Mouse (Mus musculus) MEL (cell line): Measurements from ENCODE around the gene Zfp300. TPM values are rescaled to one million over a fixed set of nuclear protein-coding genes. Genes with fewer than 3 reads are reported as not detected.

Experiments
- DNase-seq: peaks from one replicate; pipeline ENCODE4 v3.0.0; 2011; ENCODE audit warnings: low read depth, low spot score
- H3K27ac ChIP-seq: 2 replicates; pipeline ENCODE4 v1.5.1; 2012; ENCODE audit warnings: low read depth, mild to moderate bottlenecking, control low read depth, low read length, moderate library complexity; ENCODE audit not compliant: control insufficient read depth
- H3K27me3 ChIP-seq, 2 experiments: fragments of 150-350 bp in 1 of 2; sonication (generic) in 1 of 2; 2 replicates each; pipeline ENCODE4 v1.6.1; 2012; ENCODE audit warnings: low read length in 2 of 2, mild to moderate bottlenecking in 2 of 2, improper control_type of control experiment in 1 of 2, moderate library complexity in 1 of 2; ENCODE audit not compliant: insufficient read depth in 2 of 2, control insufficient read depth in 1 of 2
- H3K36me3 ChIP-seq, 2 experiments: 2 replicates each; pipeline ENCODE4 v1.6.1; 2012 to 2014; ENCODE audit warnings: low read length in 2 of 2, improper control_type of control experiment in 1 of 2, inconsistent platforms in 1 of 2, mild to moderate bottlenecking in 1 of 2; ENCODE audit not compliant: insufficient read depth in 2 of 2, control insufficient read depth in 1 of 2
- H3K4me1 ChIP-seq, 2 experiments: fragments of 150-350 bp in 1 of 2; sonication (generic) in 1 of 2; 2 replicates each; pipeline ENCODE4 v1.6.1; 2012; ENCODE audit warnings: low read length in 2 of 2, improper control_type of control experiment in 1 of 2, mild to moderate bottlenecking in 1 of 2; ENCODE audit not compliant: insufficient read depth in 2 of 2, control insufficient read depth in 1 of 2
- H3K4me3 ChIP-seq, 2 experiments: fragments of 150-350 bp in 1 of 2; sonication (generic) in 1 of 2; 2 replicates each; pipeline ENCODE4 v1.5.1; 2012; ENCODE audit warnings: low read depth in 2 of 2, low read length in 2 of 2, mild to moderate bottlenecking in 2 of 2, moderate library complexity in 2 of 2, control low read depth in 1 of 2, improper control_type of control experiment in 1 of 2; ENCODE audit not compliant: control insufficient read depth in 1 of 2, insufficient read depth in 1 of 2
- H3K79me2 ChIP-seq: 2 replicates; pipeline ENCODE4 v1.6.1; 2012; ENCODE audit warnings: mild to moderate bottlenecking, low read length, moderate library complexity; ENCODE audit not compliant: control insufficient read depth, poor library complexity, insufficient read depth
- H3K9ac ChIP-seq: 2 replicates; pipeline ENCODE4 v1.6.1; 2012; ENCODE audit warnings: low read depth, mild to moderate bottlenecking, control low read depth, low read length, moderate library complexity; ENCODE audit not compliant: control insufficient read depth, poor library complexity, severe bottlenecking
- H3K9me3 ChIP-seq: fragments of 150-350 bp; sonication (generic); replicated peaks from 2 replicates; pipeline ENCODE4 v1.6.1; 2012; ENCODE audit warnings: mild to moderate bottlenecking, low read length, improper control_type of control experiment, moderate library complexity; ENCODE audit not compliant: insufficient read depth
- BHLHE40 ChIP-seq: IDR thresholded peaks from 2 replicates; pipeline ENCODE4 v1.6.1; 2012; ENCODE audit warnings: low read depth, mild to moderate bottlenecking, inconsistent platforms, low read length, improper control_type of control experiment, borderline replicate concordance
- E2F4 ChIP-seq: IDR thresholded peaks from 2 replicates; pipeline ENCODE4 v1.6.1; 2011; ENCODE audit warnings: low read depth, low read length, improper control_type of control experiment, borderline replicate concordance
- ELF1 ChIP-seq: IDR thresholded peaks from 2 replicates; pipeline ENCODE4 v1.6.1; 2014; ENCODE audit warnings: low read depth, mild to moderate bottlenecking, inconsistent platforms, low read length, improper control_type of control experiment, moderate library complexity
- EP300 ChIP-seq, 2 experiments: IDR thresholded peaks; 2 replicates each; pipeline ENCODE4 v1.6.1; 2011; ENCODE audit warnings: improper control_type of control experiment in 2 of 2, low read length in 2 of 2, low read depth in 1 of 2, mild to moderate bottlenecking in 1 of 2
- ETS1 ChIP-seq: IDR thresholded peaks from 2 replicates; pipeline ENCODE4 v1.6.1; 2012; ENCODE audit warnings: low read depth, mild to moderate bottlenecking, inconsistent platforms, low read length, improper control_type of control experiment, moderate library complexity
- GATA1 ChIP-seq: IDR thresholded peaks from 2 replicates; pipeline ENCODE4 v1.6.1; 2011; ENCODE audit warnings: low read depth, low read length, improper control_type of control experiment
- MAZ ChIP-seq: IDR thresholded peaks from 2 replicates; pipeline ENCODE4 v1.6.1; 2012; ENCODE audit warnings: low read depth, mild to moderate bottlenecking, inconsistent platforms, low read length, improper control_type of control experiment
- MEF2A ChIP-seq: IDR thresholded peaks from 2 replicates; pipeline ENCODE4 v1.6.1; 2014; ENCODE audit warnings: low read depth, mild to moderate bottlenecking, inconsistent platforms, low read length, improper control_type of control experiment; ENCODE audit not compliant: poor library complexity, insufficient replicate concordance, severe bottlenecking; ENCODE audit errors: extremely low read depth
- MXI1 ChIP-seq: IDR thresholded peaks from 2 replicates; pipeline ENCODE4 v1.6.1; 2011; ENCODE audit warnings: mild to moderate bottlenecking, low read depth, low read length, improper control_type of control experiment
- MYB ChIP-seq: IDR thresholded peaks from 2 replicates; pipeline ENCODE4 v1.6.1; 2011; ENCODE audit warnings: mild to moderate bottlenecking, low read depth, low read length, improper control_type of control experiment
- MYC ChIP-seq: IDR thresholded peaks from 2 replicates; pipeline ENCODE4 v1.6.1; 2011; ENCODE audit warnings: low read depth, mild to moderate bottlenecking, low read length, improper control_type of control experiment, moderate library complexity
- NELFE ChIP-seq: IDR thresholded peaks from 2 replicates; pipeline ENCODE4 v1.6.1; 2011; ENCODE audit warnings: low read depth, low read length, improper control_type of control experiment
- NRF1 ChIP-seq: IDR thresholded peaks from 2 replicates; pipeline ENCODE4 v1.6.1; 2014; ENCODE audit warnings: low read depth, mild to moderate bottlenecking, inconsistent platforms, low read length, improper control_type of control experiment, moderate library complexity; ENCODE audit not compliant: poor library complexity, insufficient read depth, severe bottlenecking
- POLR2AphosphoS5 ChIP-seq: IDR thresholded peaks from 2 replicates; pipeline ENCODE4 v1.6.1; 2012; ENCODE audit warnings: low read depth, borderline replicate concordance, mild to moderate bottlenecking, inconsistent platforms, low read length, moderate library complexity, mixed read lengths
- RCOR1 ChIP-seq: IDR thresholded peaks from 2 replicates; pipeline ENCODE4 v1.6.1; 2012; ENCODE audit warnings: low read depth, mild to moderate bottlenecking, inconsistent platforms, low read length, improper control_type of control experiment
- TCF12 ChIP-seq: IDR thresholded peaks from 2 replicates; pipeline ENCODE4 v1.6.1; 2014; ENCODE audit warnings: low read depth, mild to moderate bottlenecking, inconsistent platforms, low read length, improper control_type of control experiment, moderate library complexity
- polyA plus RNA-seq, 2 experiments: library from polyadenylated mRNA; stranded (reverse) in 1 of 2; unstranded in 1 of 2; fragments of >175 nt in 1 of 2; fragments of >200 nt in 1 of 2; gene quantifications; 2 replicates each; pipeline versions ENCODE4 v1.2.1 to v1.2.4; 2012; ENCODE audit warnings: low replicate concordance in 2 of 2, low read depth in 1 of 2; ENCODE audit not compliant: insufficient read length in 2 of 2, insufficient read depth in 1 of 2, missing spikeins in 1 of 2
- total RNA-seq: library from RNA; depleted of rRNA; stranded (reverse); fragments of 300-350 nt; gene quantifications from 2 replicates; pipeline ENCODE4 v1.2.3, GENCODE M21; 2012

Zfp300 gene
- total and polyA plus RNA-seq, 3 experiments: not detected

GRCm38 (mm10) chrX:21068106-21068505, 21.2 kb downstream of the Zfp300 start, which contains the start of gene Spaca5:
TSS of gene Spaca5 (plus strand) at chrX:21068406.
- DNase-seq: no peak
- Histone ChIP-seq H3K79me2 (no peaks in the 10 kb centered on the region), H3K4me1 (no peaks in the 10 kb centered on the region)

DNA sequence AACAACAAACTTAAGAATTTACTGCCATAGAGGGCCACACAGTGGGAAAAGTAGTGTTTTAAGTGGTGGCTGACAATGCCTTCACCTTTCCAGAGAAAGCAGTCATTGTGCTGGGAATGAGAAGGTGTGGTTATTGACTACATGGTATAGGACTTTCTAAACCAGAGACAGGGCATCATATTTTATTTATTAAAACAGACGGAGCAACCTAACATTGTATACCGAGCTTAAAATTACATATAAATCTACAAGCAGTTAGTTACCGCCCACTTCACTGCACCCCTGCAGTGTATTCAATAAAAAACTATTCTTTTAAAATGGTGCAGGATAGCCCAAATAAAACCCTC, 26.8 kb downstream of the Zfp300 start:
- Histone ChIP-seq H3K9ac (peak overlapping the region; percentile 73), H3K27ac (peak overlapping the region; percentile 67; the same call in 1 of the 2 replicates), H3K9me3 (no peaks in the 10 kb centered on the region), H3K27me3 (no peaks in the 10 kb centered on the region; a peak in 1 of 4 replicates), H3K36me3 (peaks cover 0 to 9% of the 10 kb centered on the region in 2 experiments), H3K4me3 (peak overlapping the region; percentile 95 to 97), H3K4me1 (peaks cover 2 to 4% of the 10 kb centered on the region in 2 experiments; a peak in 1 of 4 replicates), H3K79me2 (peaks cover 5% of the 10 kb centered on the region)
- DNase-seq: no peak
- TF ChIP-seq MXI1 (0 out of 2 replicates have a peak, but pooled peaks have one; percentile 3), GATA1 (no peak), MEF2A (no peak), MYC (0 out of 2 replicates have a peak, but pooled peaks have one; percentile 6)

More at GRCm38 (mm10) chrX:21068106-21068505, 21.2 kb downstream of the Zfp300 start, which contains the start of gene Spaca5:
- no peaks in the 10 kb centered on the region; a peak in 1 of 4 replicates for H3K27me3 ChIP-seq
- no peak for TF ChIP-seq MAZ
- TF ChIP-seq MYC: no peak
- TF ChIP-seq E2F4: no peak
- no peak for TF ChIP-seq ELF1
- no peak for TF ChIP-seq NRF1
- no peak for TF ChIP-seq POLR2AphosphoS5
- no peak for TF ChIP-seq TCF12
- TF ChIP-seq RCOR1: no peak
- no peak for TF ChIP-seq BHLHE40
- TF ChIP-seq NELFE: no peak
- no peak for TF ChIP-seq ETS1
- no peak for TF ChIP-seq EP300 (IDR thresholded peaks at IDR 0.05; ENCODE audit: low read depth in 1 of 2, low read length in 2 of 2)
- TF ChIP-seq MYB: no peak
- no peak within 1 kb of the TSS for H3K9ac ChIP-seq
- H3K9me3 ChIP-seq: no peaks in the 10 kb centered on the region
- H3K27ac ChIP-seq: no peak within 1 kb of the TSS
- no peak within 1 kb of the TSS for H3K4me3 ChIP-seq
- H3K36me3 ChIP-seq: no peaks in the 10 kb centered on the region
